Mouse (Mus musculus): ENCODE measurements around the gene Slc38a2. TPM values are rescaled to one million over a fixed set of nuclear protein-coding genes. Genes with fewer than 3 reads are reported as not detected.

The Slc38a2 gene
- polyA plus RNA-seq, 1 experiment from 2014 or later = 217 TPM

DNA sequence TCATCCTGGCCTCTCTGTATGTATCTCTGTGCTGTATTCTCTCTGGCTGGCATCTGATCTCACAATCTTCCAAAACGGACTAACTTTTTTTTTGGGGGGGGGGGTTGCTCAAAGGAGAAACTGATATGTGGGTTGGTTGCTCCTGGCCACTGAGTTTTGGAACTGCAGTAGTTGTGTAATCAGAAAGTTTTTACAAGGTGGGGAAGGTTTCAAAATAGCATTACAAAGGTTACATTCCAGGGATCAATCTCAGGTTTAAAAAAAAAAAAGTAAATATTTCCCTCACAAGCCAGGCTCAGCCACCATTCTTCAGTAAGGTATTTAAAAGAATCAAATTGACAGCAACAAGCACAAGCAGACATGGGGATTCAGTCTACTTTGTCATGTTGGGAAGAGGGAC is 25.4 kb downstream of the Slc38a2 start:
- H3K4me3 ChIP-seq (ENCODE audit: low read depth, low read length) = no peak overlapping the region
- H3K36me3 ChIP-seq (ENCODE audit: control insufficient read depth, insufficient read depth, low read length) = no peaks in the 10 kb centered on the region
- DNase-seq (ENCODE audit: low spot score) (no peak), ATAC-seq (ENCODE audit: insufficient read depth, low FRiP score, low TSS enrichment) (no peak)
- H3K27ac ChIP-seq (ENCODE audit: low read depth, low read length) = no peak overlapping the region
- no peaks in the 10 kb centered on the region for H3K4me1 ChIP-seq (ENCODE audit: control insufficient read depth, insufficient read depth, low read length)
- no peak overlapping the region for H3K9ac ChIP-seq (ENCODE audit: low read length)
- no peaks in the 10 kb centered on the region for H3K27me3 ChIP-seq (ENCODE audit: control insufficient read depth, insufficient read depth, low read length)
- no peaks in the 10 kb centered on the region for H3K9me3 ChIP-seq (ENCODE audit: control insufficient read depth, low read length)
- 60% methylated on average over 1 of the region's 1 CpGs for WGBS
- H3K4me2 ChIP-seq (ENCODE audit: low read depth) = no peak overlapping the region

DNA sequence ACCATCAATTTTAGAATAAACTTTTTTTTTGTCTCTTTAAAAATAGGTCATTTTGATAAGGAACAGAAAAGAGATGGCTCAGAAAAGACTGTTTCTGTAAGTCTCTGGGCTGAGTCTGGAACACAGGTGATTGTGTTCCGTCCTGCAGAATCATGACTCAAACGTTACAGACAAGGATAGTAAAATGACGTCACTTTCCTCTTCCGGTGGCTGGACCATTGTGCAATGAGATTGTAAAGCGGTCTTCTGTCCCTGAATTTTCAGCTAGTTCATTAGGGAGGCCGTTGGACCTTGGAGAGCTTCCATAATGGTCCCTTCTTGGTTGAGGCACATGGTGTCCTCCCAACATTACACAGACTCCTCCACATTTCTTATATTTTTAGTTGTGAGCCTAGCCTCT is 29.8 kb downstream of the Slc38a2 start:
- H3K9ac ChIP-seq (ENCODE audit: low read length) = no peak overlapping the region
- H3K27me3 ChIP-seq (ENCODE audit: control insufficient read depth, insufficient read depth, low read length) = no peaks in the 10 kb centered on the region
- no peak overlapping the region for H3K4me2 ChIP-seq (ENCODE audit: low read depth)
- no peaks in the 10 kb centered on the region for H3K36me3 ChIP-seq (ENCODE audit: control insufficient read depth, insufficient read depth, low read length)
- WGBS = 87% methylated on average over 6 of the region's 6 CpGs
- no peak overlapping the region for H3K4me3 ChIP-seq (ENCODE audit: low read depth, low read length)
- H3K27ac ChIP-seq (ENCODE audit: low read depth, low read length) = no peak overlapping the region
- H3K4me1 ChIP-seq (ENCODE audit: control insufficient read depth, insufficient read depth, low read length) = no peaks in the 10 kb centered on the region
- DNase-seq (ENCODE audit: low spot score) (peak; percentile 7), ATAC-seq (ENCODE audit: insufficient read depth, low FRiP score, low TSS enrichment) (no peak)
- no peaks in the 10 kb centered on the region for H3K9me3 ChIP-seq (ENCODE audit: control insufficient read depth, low read length)

DNA sequence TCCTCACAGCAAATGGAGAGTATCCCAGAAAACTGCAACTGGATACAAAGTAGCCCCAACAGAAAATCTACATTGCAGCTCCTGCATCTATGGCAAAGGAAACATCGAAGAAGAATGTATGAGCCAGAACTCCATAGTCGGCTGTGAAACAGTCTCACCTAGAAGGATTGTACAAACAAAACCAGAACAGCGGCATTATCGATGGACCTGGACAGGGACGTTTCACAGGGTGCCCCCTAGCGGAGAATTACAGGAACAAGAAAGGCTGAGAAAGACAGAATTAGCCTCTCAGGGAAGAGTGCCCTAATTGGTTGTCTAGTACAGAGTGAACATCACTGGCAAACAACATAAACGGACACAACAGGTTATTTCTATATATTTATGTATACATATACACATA is 32.9 kb downstream of the Slc38a2 start:
- H3K4me3 ChIP-seq (ENCODE audit: low read depth, low read length) = no peak overlapping the region
- peak; percentile 62 for DNase-seq (ENCODE audit: low spot score)

GRCm38 (mm10) chr15:96665889-96666288 is 33.6 kb downstream of the Slc38a2 start:
- WGBS = 14% methylated on average over 3 of the region's 3 CpGs
- Histone ChIP-seq H3K9me3 (ENCODE audit: control insufficient read depth, low read length) (no peaks in the 10 kb centered on the region), H3K27ac (ENCODE audit: low read depth, low read length) (no peak overlapping the region), H3K27me3 (ENCODE audit: control insufficient read depth, insufficient read depth, low read length) (no peaks in the 10 kb centered on the region), H3K36me3 (ENCODE audit: control insufficient read depth, insufficient read depth, low read length) (no peaks in the 10 kb centered on the region), H3K4me3 (ENCODE audit: low read depth, low read length) (no peak overlapping the region), H3K4me1 (ENCODE audit: control insufficient read depth, insufficient read depth, low read length) (no peaks in the 10 kb centered on the region), H3K9ac (ENCODE audit: low read length) (no peak overlapping the region), H3K4me2 (ENCODE audit: low read depth) (no peak overlapping the region)
- ATAC-seq (ENCODE audit: insufficient read depth, low FRiP score, low TSS enrichment) = peak; percentile 48; the same call in 1 of the 2 replicates
- peak; percentile 69 for DNase-seq (ENCODE audit: low spot score)

More for the DNA sequence above, 32.9 kb downstream of the Slc38a2 start:
- peak; percentile 69; the same call in 1 of the 2 replicates for ATAC-seq (ENCODE audit: insufficient read depth, low FRiP score, low TSS enrichment)
- Histone ChIP-seq H3K36me3 (ENCODE audit: control insufficient read depth, insufficient read depth, low read length) (no peaks in the 10 kb centered on the region), H3K4me2 (ENCODE audit: low read depth) (peak overlapping the region; percentile 27; the same call in 1 of the 2 replicates), H3K27me3 (ENCODE audit: control insufficient read depth, insufficient read depth, low read length) (no peaks in the 10 kb centered on the region), H3K9ac (ENCODE audit: low read length) (no peak overlapping the region), H3K9me3 (ENCODE audit: control insufficient read depth, low read length) (no peaks in the 10 kb centered on the region), H3K27ac (ENCODE audit: low read depth, low read length) (no peak overlapping the region), H3K4me1 (ENCODE audit: control insufficient read depth, insufficient read depth, low read length) (no peaks in the 10 kb centered on the region)
- 9% methylated on average over 7 of the region's 7 CpGs for WGBS

- H3K36me3 ChIP-seq (ENCODE audit: control insufficient read depth, insufficient read depth, low read length) = no peaks in the 10 kb centered on the region
- no peaks in the 10 kb centered on the region for H3K27me3 ChIP-seq (ENCODE audit: control insufficient read depth, insufficient read depth, low read length)
- 64% methylated on average over 13 of the region's 13 CpGs for WGBS
- H3K4me3 ChIP-seq (ENCODE audit: low read depth, low read length) = no peak overlapping the region
- no peaks in the 10 kb centered on the region for H3K9me3 ChIP-seq (ENCODE audit: control insufficient read depth, low read length)
- no peak overlapping the region for H3K9ac ChIP-seq (ENCODE audit: low read length)
- DNase-seq (ENCODE audit: low spot score) (peak; percentile 4), ATAC-seq (ENCODE audit: insufficient read depth, low FRiP score, low TSS enrichment) (no peak)
- no peak overlapping the region for H3K4me2 ChIP-seq (ENCODE audit: low read depth)
- no peak overlapping the region for H3K27ac ChIP-seq (ENCODE audit: low read depth, low read length)
- H3K4me1 ChIP-seq (ENCODE audit: control insufficient read depth, insufficient read depth, low read length) = no peaks in the 10 kb centered on the region
These were observed 38.9 kb downstream of the Slc38a2 start for GRCm38 (mm10) chr15:96660590-96661141.

DNA sequence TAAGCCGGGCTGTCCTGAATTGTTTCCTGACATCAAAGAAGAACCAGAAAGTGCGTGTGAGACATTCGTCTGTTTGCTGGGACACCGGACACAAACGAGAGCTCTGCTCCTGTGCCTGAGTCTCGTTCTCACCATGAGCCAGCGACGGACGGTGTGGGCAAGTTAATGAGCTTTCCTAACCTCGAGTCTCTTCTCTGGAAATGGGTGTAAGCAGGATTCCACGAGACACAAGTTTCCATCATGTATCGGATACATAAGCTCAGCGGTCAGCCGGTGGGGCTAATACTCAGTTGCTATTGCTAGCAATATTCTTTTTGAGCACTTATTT is 41.3 kb downstream of the Slc38a2 start:
- Histone ChIP-seq H3K36me3 (ENCODE audit: control insufficient read depth, insufficient read depth, low read length) (no peaks in the 10 kb centered on the region), H3K9me3 (ENCODE audit: control insufficient read depth, low read length) (no peaks in the 10 kb centered on the region), H3K4me2 (ENCODE audit: low read depth) (no peak overlapping the region), H3K27me3 (ENCODE audit: control insufficient read depth, insufficient read depth, low read length) (no peaks in the 10 kb centered on the region), H3K27ac (ENCODE audit: low read depth, low read length) (no peak overlapping the region), H3K4me3 (ENCODE audit: low read depth, low read length) (no peak overlapping the region), H3K4me1 (ENCODE audit: control insufficient read depth, insufficient read depth, low read length) (no peaks in the 10 kb centered on the region), H3K9ac (ENCODE audit: low read length) (no peak overlapping the region)
- no peak for DNase-seq (ENCODE audit: low spot score)
- WGBS = 75% methylated on average over 14 of the region's 14 CpGs
- no peak for ATAC-seq (ENCODE audit: insufficient read depth, low FRiP score, low TSS enrichment)

DNA sequence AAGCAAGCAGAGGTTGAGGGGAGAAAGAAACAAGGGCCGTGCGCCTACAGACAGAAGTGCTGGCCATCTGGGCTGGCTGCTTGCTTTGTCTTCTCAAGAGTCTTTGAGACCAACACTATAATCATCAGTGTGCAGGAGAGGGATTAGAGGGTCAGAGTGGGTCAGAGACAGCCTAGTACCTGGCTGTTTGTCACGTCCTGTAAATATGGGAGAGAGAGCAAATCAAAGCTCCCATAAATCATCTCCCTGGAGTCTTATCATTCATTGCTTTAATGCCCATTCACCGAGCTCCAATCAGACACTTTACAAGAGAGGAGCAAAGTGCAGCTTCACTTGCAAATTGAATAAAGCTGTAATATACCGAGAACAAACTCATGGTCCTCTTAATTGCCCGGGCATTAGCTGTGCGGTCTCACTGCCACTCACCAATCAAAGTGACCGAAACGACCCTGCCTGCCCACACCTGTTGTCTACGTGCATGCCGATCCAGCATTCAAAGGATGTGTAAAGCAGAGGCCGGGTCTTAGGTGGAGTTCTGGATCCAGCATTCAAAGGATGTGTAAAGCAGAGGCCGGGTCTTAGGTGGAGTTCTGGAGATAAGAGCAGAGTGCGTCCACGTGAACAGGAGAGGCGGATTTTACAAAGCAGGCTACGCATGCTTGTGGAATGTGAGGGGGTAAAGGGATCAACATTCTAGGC is 41.8 kb downstream of the Slc38a2 start:
- Histone ChIP-seq H3K27me3 (ENCODE audit: control insufficient read depth, insufficient read depth, low read length) (no peaks in the 10 kb centered on the region), H3K4me2 (ENCODE audit: low read depth) (no peak overlapping the region), H3K36me3 (ENCODE audit: control insufficient read depth, insufficient read depth, low read length) (no peaks in the 10 kb centered on the region), H3K4me3 (ENCODE audit: low read depth, low read length) (no peak overlapping the region), H3K4me1 (ENCODE audit: control insufficient read depth, insufficient read depth, low read length) (no peaks in the 10 kb centered on the region), H3K9me3 (ENCODE audit: control insufficient read depth, low read length) (no peaks in the 10 kb centered on the region), H3K9ac (ENCODE audit: low read length) (no peak overlapping the region), H3K27ac (ENCODE audit: low read depth, low read length) (no peak overlapping the region)
- DNase-seq (ENCODE audit: low spot score) (no peak), ATAC-seq (ENCODE audit: insufficient read depth, low FRiP score, low TSS enrichment) (no peak)
- WGBS = 72% methylated on average over 17 of the region's 17 CpGs

- no peak for DNase-seq (ENCODE audit: low spot score)
- Histone ChIP-seq H3K27ac (ENCODE audit: low read depth, low read length) (no peak overlapping the region), H3K4me2 (ENCODE audit: low read depth) (no peak overlapping the region), H3K9ac (ENCODE audit: low read length) (no peak overlapping the region), H3K36me3 (ENCODE audit: control insufficient read depth, insufficient read depth, low read length) (no peaks in the 10 kb centered on the region), H3K4me3 (ENCODE audit: low read depth, low read length) (no peak overlapping the region), H3K4me1 (ENCODE audit: control insufficient read depth, insufficient read depth, low read length) (no peaks in the 10 kb centered on the region), H3K27me3 (ENCODE audit: control insufficient read depth, insufficient read depth, low read length) (no peaks in the 10 kb centered on the region), H3K9me3 (ENCODE audit: control insufficient read depth, low read length) (no peaks in the 10 kb centered on the region)
- WGBS = 83% methylated on average over 14 of the region's 14 CpGs
- ATAC-seq (ENCODE audit: insufficient read depth, low FRiP score, low TSS enrichment) = no peak
These were observed 44.0 kb downstream of the Slc38a2 start for GRCm38 (mm10) chr15:96655514-96655913.

GRCm38 (mm10) chr15:96654714-96655113 is 44.8 kb downstream of the Slc38a2 start:
- H3K4me3 ChIP-seq (ENCODE audit: low read depth, low read length) = no peak overlapping the region
- no peaks in the 10 kb centered on the region for H3K9me3 ChIP-seq (ENCODE audit: control insufficient read depth, low read length)
- no peak overlapping the region for H3K9ac ChIP-seq (ENCODE audit: low read length)
- H3K27ac ChIP-seq (ENCODE audit: low read depth, low read length) = no peak overlapping the region
- WGBS = 66% methylated on average over 8 of the region's 8 CpGs
- no peak overlapping the region for H3K4me2 ChIP-seq (ENCODE audit: low read depth)
- no peaks in the 10 kb centered on the region for H3K4me1 ChIP-seq (ENCODE audit: control insufficient read depth, insufficient read depth, low read length)
- H3K36me3 ChIP-seq (ENCODE audit: control insufficient read depth, insufficient read depth, low read length) = no peaks in the 10 kb centered on the region
- H3K27me3 ChIP-seq (ENCODE audit: control insufficient read depth, insufficient read depth, low read length) = no peaks in the 10 kb centered on the region
- ATAC-seq (ENCODE audit: insufficient read depth, low FRiP score, low TSS enrichment) = no peak
- DNase-seq (ENCODE audit: low spot score) = no peak
